29 mouse cellular contexts compared by ENCODE assay signal in the genomic region with DNA sequence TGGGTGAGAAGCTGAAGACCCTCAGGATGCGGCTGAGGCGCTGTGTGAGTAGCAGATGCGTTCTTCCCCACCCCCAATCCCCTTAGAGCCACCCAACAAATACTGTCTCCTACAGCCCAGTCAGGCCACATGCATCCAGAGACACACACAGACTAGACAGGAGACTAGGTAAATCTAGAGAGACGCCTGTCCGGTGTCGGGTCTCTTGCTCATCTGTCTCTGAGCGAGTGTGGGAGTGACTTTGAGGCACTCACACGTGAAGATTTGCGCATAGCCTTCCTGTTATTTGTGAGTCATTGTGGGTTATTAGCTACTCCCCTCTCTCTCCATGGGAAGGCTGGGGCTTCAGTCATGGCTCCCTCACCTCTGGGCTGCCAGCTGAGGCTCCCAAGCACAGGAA. TPM values are rescaled to one million over a fixed set of nuclear protein-coding genes. Genes with fewer than 3 reads are reported as not detected.
A peak's percentile ranks its signal among the peaks of the same experiment; 100 is the strongest.
DNase-seq lines count a peak whose midpoint lies in the region.
"Had no signal": no experiment of that assay in that cellular context is flagged by ENCODE, and none has a peak within 500 bp of the region (broad histone marks: within the 10 kb centered on the region; RNA-seq: fewer than 3 reads in every experiment).

No protein-coding gene starts in this region.

- H3K27ac ChIP-seq in macrophage: peak overlapping the region; percentile 81
- no peak overlapping the region for H3K27ac ChIP-seq in heart, embryonic 10.5 days
- H3K27ac ChIP-seq: embryonic facial prominence, embryonic 13.5 days; forebrain, embryonic 15.5 days; hindbrain, embryonic 10.5 days; hindbrain, postnatal 0 days; layer of hippocampus, adult 2 months; limb, embryonic 15.5 days; liver, embryonic 15.5 days; midbrain, embryonic 15.5 days; stomach, embryonic 15.5 days had no signal

- WGBS in macrophage (ENCODE audit: missing documents): 33% methylated on average over 9 of the region's 9 CpGs
- WGBS in heart, embryonic 10.5 days: 60% methylated on average over 9 of the region's 9 CpGs

- H3K79me2 ChIP-seq in macrophage (ENCODE audit: inconsistent target): peaks cover 7% of the 10 kb centered on the region; the same call in 1 of the 2 replicates

- H3K9me3 ChIP-seq in heart, embryonic 10.5 days: no peaks in the 10 kb centered on the region
- H3K9me3 ChIP-seq: embryonic facial prominence, embryonic 13.5 days; forebrain, embryonic 15.5 days; hindbrain, embryonic 10.5 days; limb, embryonic 15.5 days; liver, embryonic 15.5 days; midbrain, embryonic 15.5 days; stomach, embryonic 15.5 days had no signal

- peaks cover 23% of the 10 kb centered on the region for H3K27me3 ChIP-seq in heart, embryonic 10.5 days (ENCODE audit: insufficient read depth, poor library complexity, severe bottlenecking)
- H3K27me3 ChIP-seq: forebrain, embryonic 15.5 days; limb, embryonic 15.5 days; midbrain, embryonic 15.5 days; stomach, embryonic 15.5 days had no signal

- H3K4me3 ChIP-seq in macrophage (ENCODE audit: inconsistent target): no peak overlapping the region; the same call in 1 of the 2 replicates
- H3K4me3 ChIP-seq in heart, embryonic 10.5 days: no peak overlapping the region
- H3K4me3 ChIP-seq: embryonic facial prominence, embryonic 13.5 days; forebrain, embryonic 15.5 days; hindbrain, embryonic 10.5 days; layer of hippocampus, adult 2 months; limb, embryonic 15.5 days; liver, embryonic 15.5 days; midbrain, embryonic 15.5 days; stomach, embryonic 15.5 days had no signal

- H3K4me1 ChIP-seq in heart, embryonic 10.5 days: peaks cover 10% of the 10 kb centered on the region; the same call in 1 of the 2 replicates
- H3K4me1 ChIP-seq: embryonic facial prominence, embryonic 13.5 days; forebrain, embryonic 15.5 days; hindbrain, embryonic 10.5 days; limb, embryonic 15.5 days; midbrain, embryonic 15.5 days; stomach, embryonic 15.5 days had no signal

- DNase-seq in 416B (ENCODE audit: low read depth) (peak; percentile 75), A20 (ENCODE audit: low read depth, low spot score) (peak; percentile 78), ZHBTc4 (ENCODE audit: low read depth, low spot score) (peak; percentile 29)
- DNase-seq in frontal cortex, postnatal 14 days (ENCODE audit: low spot score in 2 of 2): no peak
- no peak for DNase-seq in left cerebral cortex, adult 18-20 months (ENCODE audit: low spot score in 2 of 2)
- DNase-seq in heart, embryonic 10.5 days (ENCODE audit: low spot score): no peak
- DNase-seq: adrenal gland, postnatal 10 days; cerebellum, adult 11-12 months; cerebellum, postnatal 14 days; gastrocnemius, postnatal 36 days; kidney, adult 9 months; layer of hippocampus, postnatal 36 days; thymus, adult 18-20 months had no signal

- H3K36me3 ChIP-seq in macrophage (ENCODE audit: inconsistent target): peaks cover 19% of the 10 kb centered on the region; the same call in 1 of the 2 replicates
- no peaks in the 10 kb centered on the region for H3K36me3 ChIP-seq in heart, embryonic 10.5 days
- H3K36me3 ChIP-seq: embryonic facial prominence, embryonic 13.5 days; forebrain, embryonic 15.5 days; hindbrain, embryonic 10.5 days; limb, embryonic 15.5 days; liver, embryonic 15.5 days; midbrain, embryonic 15.5 days; stomach, embryonic 15.5 days had no signal

RNA-seq across cellular contexts. Expression of a gene that starts 1.8 kb away (rescaled TPM):
- total RNA-seq in macrophage (2018; cell fraction: chromatin; rRNA removed): 100 to 1,000 TPM in 8 of 26 experiments, 10 to 100 TPM in 15, 1 to 10 TPM in 3; 4.9 to 359 (median 26.5) TPM
- 100 to 1,000 TPM in 10 of 26 experiments, 10 to 100 TPM in 14, 1 to 10 TPM in 2; 4.0 to 501 (median 62.0) TPM for total RNA-seq in macrophage (2018; cell fraction: cytosol; rRNA removed)
- total RNA-seq in macrophage (2018; cell fraction: nucleus; rRNA removed): 100 to 1,000 TPM in 13 of 26 experiments, 10 to 100 TPM in 12, 1 to 10 TPM in 1; 4.7 to 692 (median 104) TPM
- 4.4 to 10.1 TPM (median 5.1 TPM) in 3 replicates for polyA plus RNA-seq in macrophage (2018)
- total RNA-seq in left cerebral cortex, adult 18-20 months (2021): not detected
- not detected in 2 replicates for polyA plus RNA-seq in heart, embryonic 10.5 days (2016; fragmentation: Nextera tagmentation; extraction: Ambion mirVana)
- total RNA-seq: adrenal gland, postnatal 10 days; gastrocnemius, postnatal 36 days; hindbrain, postnatal 0 days; layer of hippocampus, adult 2 months; layer of hippocampus, postnatal 36 days; left cerebral cortex, postnatal 36 days; megakaryocyte progenitor cell, adult 5-6 weeks had no signal
- polyA plus RNA-seq: brain, embryonic 14.5 days; embryonic facial prominence, embryonic 13.5 days; forebrain, embryonic 15.5 days; heart, postnatal 0 days; hindbrain, embryonic 10.5 days; hindbrain, postnatal 0 days; limb, embryonic 15.5 days; liver, embryonic 15.5 days; lung, embryonic 16.5 days; midbrain, embryonic 15.5 days; neural tube, embryonic 11.5 days; stomach, embryonic 15.5 days had no signal

Comparison
In these comparisons a context has a peak if more than half of its experiments do, and no peak if none do; other contexts are left out.
1. DNase-seq: peak in 416B (single experiment), A20 (single experiment) and ZHBTc4 (single experiment); none in frontal cortex, postnatal 14 days (0 of 2), left cerebral cortex, adult 18-20 months (0 of 2) and heart, embryonic 10.5 days (single experiment).